Mouse (Mus musculus): ENCODE measurements around the gene Fam122a.

DNA sequence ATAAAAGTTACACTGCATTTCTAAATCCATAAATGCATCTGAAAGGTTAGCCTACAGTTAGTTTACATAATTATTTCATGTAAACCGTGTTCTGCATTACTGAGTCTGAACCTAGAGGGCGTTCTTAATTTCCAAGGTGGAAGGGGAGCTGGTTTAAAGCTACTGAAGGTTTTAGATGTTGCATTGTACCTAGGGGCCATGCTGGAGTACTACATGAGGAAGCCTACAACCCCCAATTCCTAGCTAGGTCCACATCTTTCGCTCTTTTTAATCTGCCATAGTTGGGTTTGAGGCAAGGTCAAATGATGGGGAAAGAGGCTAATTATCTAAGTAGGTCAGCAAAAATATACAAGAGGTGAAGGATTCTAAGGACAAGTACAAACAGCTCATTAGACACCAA lies 25.5 kb downstream of the Fam122a start:
- no peak for TF ChIP-seq POLR2A (IDR thresholded peaks at IDR 0.05; ENCODE audit: control insufficient read depth, low read depth, low read length)
- TF ChIP-seq CTCF (IDR thresholded peaks at IDR 0.05; ENCODE audit: control insufficient read depth, insufficient read depth, insufficient replicate concordance, low read depth, low read length), result no peak

Measured in testis, adult 2 months (tissue).